ENCODE assay signal across 8 mouse cellular contexts in the genomic region with DNA sequence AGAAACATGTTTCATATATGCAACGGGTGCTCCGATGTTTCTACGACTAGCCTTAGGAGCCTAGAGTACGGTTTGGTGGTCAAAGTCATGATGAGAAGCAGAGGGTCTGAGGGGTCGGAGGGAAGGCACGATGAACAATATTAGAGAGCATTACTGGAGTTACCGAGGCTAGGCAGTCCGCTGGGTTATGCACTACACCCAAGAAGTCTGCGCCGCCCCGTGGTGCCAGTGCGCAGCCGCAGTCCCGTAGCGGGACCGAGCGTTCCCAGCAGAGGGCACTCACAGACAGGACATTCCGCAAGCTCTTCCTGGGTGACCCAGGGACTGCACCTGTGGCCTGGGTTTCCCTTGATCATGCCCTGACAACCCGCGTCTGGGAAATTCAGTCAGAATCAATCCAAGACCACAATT. TPM values are rescaled to one million over a fixed set of nuclear protein-coding genes. Genes with fewer than 3 reads are reported as not detected.
A peak's percentile ranks its signal among the peaks of the same experiment; 100 is the strongest.
DNase-seq lines count a peak whose midpoint lies in the region; ATAC-seq lines count a peak whose summit lies in the region.

No protein-coding gene starts in this region.

- peak; percentile 95 for DNase-seq in NIH3T3 (ENCODE audit: low read depth)
- DNase-seq in cerebellum, postnatal 10 days, result peak; percentile 95 to 96
- peak; percentile 79 to 89 for DNase-seq in frontal cortex, postnatal 10 days (ENCODE audit: low spot score in 2 of 2)
- DNase-seq in layer of hippocampus, postnatal 14 days (ENCODE audit: low spot score in 2 of 2), result peak; percentile 89 to 92
- DNase-seq in lung, postnatal 14 days, result peak; percentile 96
- peak; percentile 74 for DNase-seq in retina, adult 2 months (ENCODE audit: low read depth, low spot score)
- peak; percentile 92 to 95 for DNase-seq in thymus, postnatal 36 days

- under 1% methylated on average over 20 of the region's 20 CpGs for WGBS in hindbrain, embryonic 12.5 days

- peak overlapping the region; percentile 52 for H3K4me3 ChIP-seq in hindbrain, embryonic 12.5 days

- peak; percentile 95 for ATAC-seq in hindbrain, embryonic 12.5 days (ENCODE audit: low FRiP score)

- peak overlapping the region; percentile 87 for H3K4me2 ChIP-seq in hindbrain, embryonic 12.5 days (replicated peaks)

- H3K36me3 ChIP-seq in hindbrain, embryonic 12.5 days, result no peaks in the 10 kb centered on the region

- H3K4me1 ChIP-seq in hindbrain, embryonic 12.5 days, result no peaks in the 10 kb centered on the region

- peak overlapping the region; percentile 74 for H3K9ac ChIP-seq in hindbrain, embryonic 12.5 days

- H3K27ac ChIP-seq in hindbrain, embryonic 12.5 days, result peak overlapping the region; percentile 86

- no peaks in the 10 kb centered on the region for H3K9me3 ChIP-seq in hindbrain, embryonic 12.5 days (replicated peaks)

- H3K27me3 ChIP-seq in hindbrain, embryonic 12.5 days, result no peaks in the 10 kb centered on the region

RNA-seq across cellular contexts. Expression of a gene that starts 42.9 kb away (rescaled TPM):
- polyA plus RNA-seq in hindbrain, embryonic 12.5 days (2016; fragmentation: Nextera tagmentation; extraction: Ambion mirVana), result 26.3 and 27.1 TPM in 2 replicates
- 10 to 100 TPM; 12.9 to 13.0 TPM for total RNA-seq in layer of hippocampus, postnatal 14 days (2021)

RNA-seq across cellular contexts. Expression of a gene that starts 56.8 kb away (rescaled TPM):
- 20.7 and 23.3 TPM in 2 replicates for polyA plus RNA-seq in hindbrain, embryonic 12.5 days (2016; fragmentation: Nextera tagmentation; extraction: Ambion mirVana)
- total RNA-seq in layer of hippocampus, postnatal 14 days (2021), result 10 to 100 TPM; 12.1 to 14.6 TPM

Comparison
In these comparisons a context has a peak if more than half of its experiments do, and no peak if none do; other contexts are left out.
1. Peak in every context shown above with its lines: DNase-seq, ATAC-seq, H3K4me3 ChIP-seq and H3K27ac ChIP-seq.